Mouse (Mus musculus): ENCODE data around the gene Dclk1. TPM values are rescaled to one million over a fixed set of nuclear protein-coding genes. Genes with fewer than 3 reads are reported as not detected.
A peak's percentile ranks its signal among the peaks of the same experiment; 100 is the strongest.

Dclk1 gene
- polyA plus RNA-seq, 1 experiment from 2014 or later = 24.5 TPM

- H3K36me3 ChIP-seq (ENCODE audit: control insufficient read depth, insufficient read depth, low read length) = no peaks in the 10 kb centered on the region
- H3K27me3 ChIP-seq (ENCODE audit: control insufficient read depth, insufficient read depth, low read length) = no peaks in the 10 kb centered on the region
- H3K4me1 ChIP-seq (ENCODE audit: control insufficient read depth, insufficient read depth, low read length) = no peaks in the 10 kb centered on the region
- no peak overlapping the region for H3K4me3 ChIP-seq (ENCODE audit: low read length)
- no peak for ATAC-seq (ENCODE audit: low FRiP score, low TSS enrichment)
- H3K27ac ChIP-seq (ENCODE audit: low read depth, low read length) = no peak overlapping the region
- no peak overlapping the region for H3K9ac ChIP-seq (ENCODE audit: low read depth, low read length)
- H3K4me2 ChIP-seq (replicated peaks; ENCODE audit: low read depth, low read length) = no peak overlapping the region
- 96% methylated on average over 14 of the region's 14 CpGs for WGBS
- no peaks in the 10 kb centered on the region for H3K9me3 ChIP-seq (ENCODE audit: control insufficient read depth, low read length)
These were observed 208.9 kb downstream of the Dclk1 start for GRCm38 (mm10) chr3:55451035-55451434.

GRCm38 (mm10) chr3:55451877-55452276, 209.7 kb downstream of the Dclk1 start:
- Histone ChIP-seq H3K9ac (ENCODE audit: low read depth, low read length) (no peak overlapping the region), H3K27ac (ENCODE audit: low read depth, low read length) (no peak overlapping the region), H3K4me1 (ENCODE audit: control insufficient read depth, insufficient read depth, low read length) (no peaks in the 10 kb centered on the region), H3K4me3 (ENCODE audit: low read length) (no peak overlapping the region), H3K4me2 (replicated peaks; ENCODE audit: low read depth, low read length) (no peak overlapping the region), H3K27me3 (ENCODE audit: control insufficient read depth, insufficient read depth, low read length) (no peaks in the 10 kb centered on the region), H3K36me3 (ENCODE audit: control insufficient read depth, insufficient read depth, low read length) (no peaks in the 10 kb centered on the region), H3K9me3 (ENCODE audit: control insufficient read depth, low read length) (no peaks in the 10 kb centered on the region)
- WGBS = 70% methylated on average over 3 of the region's 3 CpGs
- ATAC-seq (ENCODE audit: low FRiP score, low TSS enrichment) = no peak

GRCm38 (mm10) chr3:55452464-55452863, 210.3 kb downstream of the Dclk1 start:
- Histone ChIP-seq H3K27me3 (ENCODE audit: control insufficient read depth, insufficient read depth, low read length) (no peaks in the 10 kb centered on the region), H3K9ac (ENCODE audit: low read depth, low read length) (no peak overlapping the region), H3K4me1 (ENCODE audit: control insufficient read depth, insufficient read depth, low read length) (no peaks in the 10 kb centered on the region), H3K9me3 (ENCODE audit: control insufficient read depth, low read length) (no peaks in the 10 kb centered on the region), H3K27ac (ENCODE audit: low read depth, low read length) (no peak overlapping the region), H3K4me3 (ENCODE audit: low read length) (no peak overlapping the region), H3K36me3 (ENCODE audit: control insufficient read depth, insufficient read depth, low read length) (no peaks in the 10 kb centered on the region), H3K4me2 (replicated peaks; ENCODE audit: low read depth, low read length) (no peak overlapping the region)
- WGBS = 91% methylated on average over 2 of the region's 2 CpGs
- ATAC-seq (ENCODE audit: low FRiP score, low TSS enrichment) = no peak

- WGBS = 64% methylated on average over 3 of the region's 3 CpGs
- Histone ChIP-seq H3K9me3 (ENCODE audit: control insufficient read depth, low read length) (no peaks in the 10 kb centered on the region), H3K4me1 (ENCODE audit: control insufficient read depth, insufficient read depth, low read length) (no peaks in the 10 kb centered on the region), H3K27ac (ENCODE audit: low read depth, low read length) (no peak overlapping the region), H3K36me3 (ENCODE audit: control insufficient read depth, insufficient read depth, low read length) (no peaks in the 10 kb centered on the region), H3K4me3 (ENCODE audit: low read length) (no peak overlapping the region), H3K27me3 (ENCODE audit: control insufficient read depth, insufficient read depth, low read length) (no peaks in the 10 kb centered on the region), H3K4me2 (replicated peaks; ENCODE audit: low read depth, low read length) (peak overlapping the region; percentile 58), H3K9ac (ENCODE audit: low read depth, low read length) (0 out of 2 replicates have a peak overlapping the region, but pooled peaks have one; percentile 37)
- ATAC-seq (ENCODE audit: low FRiP score, low TSS enrichment) = no peak
These were observed 218.9 kb downstream of the Dclk1 start for GRCm38 (mm10) chr3:55461092-55461491.

GRCm38 (mm10) chr3:55461685-55462655, 219.8 kb downstream of the Dclk1 start:
- ATAC-seq (ENCODE audit: low FRiP score, low TSS enrichment) = peak; percentile 68; the same call in 1 of the 2 replicates
- WGBS = under 1% methylated on average over 17 of the region's 17 CpGs

GRCm38 (mm10) chr3:55462904-55463668, 220.9 kb downstream of the Dclk1 start:
- Histone ChIP-seq H3K4me3 (ENCODE audit: low read length) (no peak overlapping the region), H3K4me1 (ENCODE audit: control insufficient read depth, insufficient read depth, low read length) (no peaks in the 10 kb centered on the region), H3K9me3 (ENCODE audit: control insufficient read depth, low read length) (no peaks in the 10 kb centered on the region), H3K36me3 (ENCODE audit: control insufficient read depth, insufficient read depth, low read length) (no peaks in the 10 kb centered on the region), H3K4me2 (replicated peaks; ENCODE audit: low read depth, low read length) (no peak overlapping the region), H3K9ac (ENCODE audit: low read depth, low read length) (no peak overlapping the region), H3K27me3 (ENCODE audit: control insufficient read depth, insufficient read depth, low read length) (no peaks in the 10 kb centered on the region), H3K27ac (ENCODE audit: low read depth, low read length) (no peak overlapping the region)
- no peak for ATAC-seq (ENCODE audit: low FRiP score, low TSS enrichment)
- WGBS = 97% methylated on average over 4 of the region's 4 CpGs

More at GRCm38 (mm10) chr3:55461685-55462655, 219.8 kb downstream of the Dclk1 start:
- Histone ChIP-seq H3K9me3 (ENCODE audit: control insufficient read depth, low read length) (no peaks in the 10 kb centered on the region), H3K4me1 (ENCODE audit: control insufficient read depth, insufficient read depth, low read length) (no peaks in the 10 kb centered on the region), H3K4me3 (ENCODE audit: low read length) (peak overlapping the region; percentile 28), H3K9ac (ENCODE audit: low read depth, low read length) (peak overlapping the region; percentile 37), H3K27ac (ENCODE audit: low read depth, low read length) (no peak overlapping the region), H3K36me3 (ENCODE audit: control insufficient read depth, insufficient read depth, low read length) (no peaks in the 10 kb centered on the region), H3K4me2 (replicated peaks; ENCODE audit: low read depth, low read length) (peak overlapping the region; percentile 58), H3K27me3 (ENCODE audit: control insufficient read depth, insufficient read depth, low read length) (no peaks in the 10 kb centered on the region)

GRCm38 (mm10) chr3:55464226-55464625, 222.1 kb downstream of the Dclk1 start:
- Histone ChIP-seq H3K9me3 (ENCODE audit: control insufficient read depth, low read length) (no peaks in the 10 kb centered on the region), H3K36me3 (ENCODE audit: control insufficient read depth, insufficient read depth, low read length) (no peaks in the 10 kb centered on the region), H3K27me3 (ENCODE audit: control insufficient read depth, insufficient read depth, low read length) (no peaks in the 10 kb centered on the region), H3K27ac (ENCODE audit: low read depth, low read length) (no peak overlapping the region), H3K4me2 (replicated peaks; ENCODE audit: low read depth, low read length) (no peak overlapping the region), H3K9ac (ENCODE audit: low read depth, low read length) (no peak overlapping the region), H3K4me3 (ENCODE audit: low read length) (no peak overlapping the region), H3K4me1 (ENCODE audit: control insufficient read depth, insufficient read depth, low read length) (no peaks in the 10 kb centered on the region)
- 72% methylated on average over 3 of the region's 3 CpGs for WGBS
- ATAC-seq (ENCODE audit: low FRiP score, low TSS enrichment) = no peak

GRCm38 (mm10) chr3:55465785-55466184, 223.6 kb downstream of the Dclk1 start:
- Histone ChIP-seq H3K4me1 (ENCODE audit: control insufficient read depth, insufficient read depth, low read length) (no peaks in the 10 kb centered on the region), H3K9me3 (ENCODE audit: control insufficient read depth, low read length) (no peaks in the 10 kb centered on the region), H3K27me3 (ENCODE audit: control insufficient read depth, insufficient read depth, low read length) (no peaks in the 10 kb centered on the region), H3K36me3 (ENCODE audit: control insufficient read depth, insufficient read depth, low read length) (no peaks in the 10 kb centered on the region), H3K4me2 (replicated peaks; ENCODE audit: low read depth, low read length) (no peak overlapping the region), H3K4me3 (ENCODE audit: low read length) (no peak overlapping the region), H3K9ac (ENCODE audit: low read depth, low read length) (no peak overlapping the region), H3K27ac (ENCODE audit: low read depth, low read length) (no peak overlapping the region)
- WGBS = 63% methylated on average over 8 of the region's 8 CpGs
- no peak for ATAC-seq (ENCODE audit: low FRiP score, low TSS enrichment)

- Histone ChIP-seq H3K4me1 (ENCODE audit: control insufficient read depth, insufficient read depth, low read length) (no peaks in the 10 kb centered on the region), H3K9ac (ENCODE audit: low read depth, low read length) (no peak overlapping the region), H3K4me2 (replicated peaks; ENCODE audit: low read depth, low read length) (no peak overlapping the region), H3K27me3 (ENCODE audit: control insufficient read depth, insufficient read depth, low read length) (no peaks in the 10 kb centered on the region), H3K36me3 (ENCODE audit: control insufficient read depth, insufficient read depth, low read length) (no peaks in the 10 kb centered on the region), H3K9me3 (ENCODE audit: control insufficient read depth, low read length) (no peaks in the 10 kb centered on the region), H3K27ac (ENCODE audit: low read depth, low read length) (no peak overlapping the region), H3K4me3 (ENCODE audit: low read length) (no peak overlapping the region)
- WGBS = 67% methylated on average over 9 of the region's 9 CpGs
- ATAC-seq (ENCODE audit: low FRiP score, low TSS enrichment) = no peak
These were observed 224.2 kb downstream of the Dclk1 start for GRCm38 (mm10) chr3:55466348-55466747.
